In genomic region chr1:125437927-125438326, GRCm38 (mm10) we compare ENCODE assay signal across 17 mouse cellular contexts. TPM values are rescaled to one million over a fixed set of nuclear protein-coding genes. Genes with fewer than 3 reads are reported as not detected.
DNase-seq lines count a peak whose midpoint lies in the region; ATAC-seq lines count a peak whose summit lies in the region.
"Had no signal": no experiment of that assay in that cellular context is flagged by ENCODE, and none has a peak within 500 bp of the region (broad histone marks: within the 10 kb centered on the region; RNA-seq: fewer than 3 reads in every experiment).

No protein-coding gene starts in this region.

- peak; percentile 23 for DNase-seq in kidney, adult 9 months
- DNase-seq in A20 (ENCODE audit: low read depth, low spot score) = peak; percentile 86
- peak; percentile 52 for DNase-seq in naive thymus-derived CD4-positive, alpha-beta T cell, adult 2 months (ENCODE audit: low read depth)
- DNase-seq in gastrocnemius, postnatal 4 days (ENCODE audit: low spot score in 2 of 2) = no peak
- no peak for DNase-seq in frontal cortex, postnatal 25 days (ENCODE audit: low spot score in 2 of 2)
- DNase-seq: adrenal gland, adult 2 months; cerebellum, postnatal 14 days; gastrocnemius, postnatal 10 days; kidney, adult 8-10 months had no signal

- 48% methylated on average over 3 of the region's 3 CpGs for WGBS in kidney, embryonic 16.5 days

- H3K9ac ChIP-seq in kidney, embryonic 16.5 days (replicated peaks; ENCODE audit: low read length) = no peak overlapping the region
- H3K9ac ChIP-seq: embryonic facial prominence, embryonic 12.5 days; heart, embryonic 15.5 days; hindbrain, embryonic 12.5 days; limb, embryonic 13.5 days had no signal

- H3K4me2 ChIP-seq in kidney, embryonic 16.5 days (replicated peaks; ENCODE audit: low read depth, low read length) = no peak overlapping the region
- H3K4me2 ChIP-seq: embryonic facial prominence, embryonic 12.5 days; heart, embryonic 15.5 days; hindbrain, embryonic 12.5 days; limb, embryonic 13.5 days had no signal

- H3K4me1 ChIP-seq in kidney, embryonic 16.5 days (ENCODE audit: insufficient read depth, low read length) = peaks cover 14% of the 10 kb centered on the region

- H3K27me3 ChIP-seq in kidney, embryonic 16.5 days (ENCODE audit: insufficient read depth, low read length) = no peaks in the 10 kb centered on the region
- H3K27me3 ChIP-seq: embryonic facial prominence, embryonic 12.5 days; heart, embryonic 15.5 days; hindbrain, embryonic 12.5 days; limb, embryonic 13.5 days; Patski had no signal

- no peak overlapping the region for H3K4me3 ChIP-seq in kidney, embryonic 16.5 days (ENCODE audit: low read length)
- H3K4me3 ChIP-seq: embryonic facial prominence, embryonic 12.5 days; heart, embryonic 15.5 days; hindbrain, embryonic 12.5 days; limb, embryonic 13.5 days had no signal

- H3K36me3 ChIP-seq in kidney, embryonic 16.5 days (ENCODE audit: insufficient read depth, low read length) = no peaks in the 10 kb centered on the region
- H3K36me3 ChIP-seq: embryonic facial prominence, embryonic 12.5 days; heart, embryonic 15.5 days; hindbrain, embryonic 12.5 days; limb, embryonic 13.5 days had no signal

- ATAC-seq in kidney, embryonic 16.5 days (ENCODE audit: low FRiP score, low TSS enrichment) = no peak
- peak; percentile 20 for ATAC-seq in granulocyte monocyte progenitor cell, adult 5-6 weeks (replicated peaks; ENCODE audit: poor library complexity, severe bottlenecking)
- no peak for ATAC-seq in erythroid progenitor cell, adult 5-6 weeks (replicated peaks; ENCODE audit: low FRiP score, poor library complexity, severe bottlenecking)
- ATAC-seq: Patski had no signal

- no peak overlapping the region for H3K27ac ChIP-seq in kidney, embryonic 16.5 days (ENCODE audit: low read length)
- H3K27ac ChIP-seq: embryonic facial prominence, embryonic 12.5 days; heart, embryonic 15.5 days; hindbrain, embryonic 12.5 days; limb, embryonic 13.5 days had no signal

- H3K9me3 ChIP-seq in kidney, embryonic 16.5 days (ENCODE audit: low read length) = no peaks in the 10 kb centered on the region
- H3K9me3 ChIP-seq: embryonic facial prominence, embryonic 12.5 days; heart, embryonic 15.5 days; hindbrain, embryonic 12.5 days; limb, embryonic 13.5 days had no signal

RNA-seq across cellular contexts. Expression of gene Actr3, which starts 2.4 kb away (rescaled TPM):
- 272 and 303 TPM in 2 replicates for polyA plus RNA-seq in kidney, embryonic 16.5 days (2015; fragmentation: Nextera tagmentation; extraction: Ambion mirVana)
- total RNA-seq in granulocyte monocyte progenitor cell, adult 5-6 weeks (2014; fragmentation: Nextera tagmentation) = 426 TPM in 2 replicates
- total RNA-seq in granulocyte monocyte progenitor cell, adult 5-6 weeks (2017) = 889 and 988 TPM in 2 replicates
- 181 and 228 TPM in 2 replicates for total RNA-seq in erythroid progenitor cell, adult 5-6 weeks (2015; ENCODE audit: low replicate concordance)
- 229 and 243 TPM in 2 replicates for total RNA-seq in erythroid progenitor cell, adult 5-6 weeks (2017; ENCODE audit: low replicate concordance)
- 100 to 1,000 TPM; 126 TPM for total RNA-seq in gastrocnemius, postnatal 4 days (2021)

Comparison
In these comparisons a context has a peak if more than half of its experiments do, and no peak if none do; other contexts are left out.
1. DNase-seq: peak in kidney, adult 9 months (single experiment), A20 (single experiment) and naive thymus-derived CD4-positive, alpha-beta T cell, adult 2 months (single experiment); none in gastrocnemius, postnatal 4 days (0 of 2) and frontal cortex, postnatal 25 days (0 of 2).